Mouse (Mus musculus) stomach, postnatal 0 days (tissue): ENCODE data around the gene Fkbp14.

Source experiments
- CTCF ChIP-seq: IDR thresholded peaks from 2 replicates; pipeline ENCODE4 v1.5.1; 2016; ENCODE audit warnings: antibody characterized with exemption, low read depth, mild to moderate bottlenecking, moderate library complexity
- EP300 ChIP-seq: optimal IDR thresholded peaks from 2 replicates; pipeline ENCODE3; 2016; ENCODE audit warnings: antibody characterized with exemption

DNA sequence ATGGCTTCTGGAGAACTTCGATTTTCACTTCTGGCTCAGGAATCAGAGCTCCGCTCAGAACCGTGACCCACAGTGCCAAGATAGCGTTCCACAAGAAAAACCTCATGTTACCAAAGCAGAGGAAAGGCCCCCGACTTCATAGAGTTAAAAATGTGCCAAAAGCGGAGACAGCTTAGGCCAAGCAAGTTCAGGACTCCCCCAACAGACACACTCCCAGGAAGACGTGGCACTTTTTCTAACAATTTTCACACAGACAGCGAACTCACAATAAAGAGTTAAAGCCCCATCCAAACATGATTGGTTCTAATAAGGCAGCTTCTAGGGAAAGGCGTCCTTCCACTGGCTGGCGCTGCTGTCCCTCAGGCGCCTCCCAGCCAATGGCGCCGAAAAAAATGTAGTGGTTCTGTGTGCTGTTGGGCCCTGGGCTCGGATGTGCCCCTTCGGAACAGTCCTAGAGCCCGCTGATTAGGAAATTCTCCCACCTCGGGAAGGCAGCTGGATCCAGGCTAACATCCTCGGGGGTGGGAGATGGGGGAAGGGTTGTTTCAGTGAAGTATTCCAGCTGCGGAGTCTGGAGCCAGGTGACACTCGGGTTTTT, 4.1 kb downstream of the Fkbp14 start:
- TF ChIP-seq CTCF = 0 out of 2 replicates have a peak, but pooled peaks have one; percentile 10
- TF ChIP-seq EP300 = no peak
